Mouse (Mus musculus) liver, adult 10 weeks (tissue): Measurements from ENCODE around the gene Ppfia4. TPM values are rescaled to one million over a fixed set of nuclear protein-coding genes. Genes with fewer than 3 reads are reported as not detected.

Experiments
- polyA plus RNA-seq: library from polyadenylated mRNA; stranded (reverse); fragments of 350-450 nt; fragmentation: Illumina TruSeq; extraction: RNeasy Lipid Tissue Mini Kit (QIAGEN cat#74804); gene quantifications from one replicate; pipeline ENCODE4 v1.2.3, GENCODE M21; 2014; ENCODE audit warnings: low read depth, low replicate concordance

The Ppfia4 gene
- polyA plus RNA-seq, result not detected

DNA sequence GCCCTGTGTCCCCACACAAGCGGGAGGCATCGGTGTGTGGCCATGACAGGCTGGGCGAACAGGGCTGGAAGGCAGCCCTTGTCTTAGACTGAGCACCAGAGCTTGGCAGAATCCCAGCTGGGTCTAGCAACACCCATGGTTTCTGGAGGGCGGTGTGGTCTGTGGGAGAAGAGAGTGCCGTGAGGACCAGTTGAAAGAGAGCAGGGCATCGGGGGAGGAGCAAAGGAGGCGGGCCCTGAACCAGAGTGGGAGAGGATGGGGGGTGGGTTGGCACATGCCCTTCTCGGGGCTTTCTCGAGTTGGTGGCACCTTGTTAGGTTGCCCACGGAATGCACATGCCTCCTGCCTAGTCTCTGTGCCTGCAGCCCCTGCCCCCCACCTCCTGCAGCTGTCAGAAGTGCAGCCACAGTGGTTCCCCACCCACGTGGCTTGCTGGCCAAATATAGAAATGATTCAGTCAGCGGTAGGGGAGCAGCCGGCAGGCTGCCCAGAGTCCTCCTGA, at the start of gene Ppfia4:
Gene Ppfia4 (minus strand): TSS at position 159 of the 502 bp plus-strand sequence.

DNA sequence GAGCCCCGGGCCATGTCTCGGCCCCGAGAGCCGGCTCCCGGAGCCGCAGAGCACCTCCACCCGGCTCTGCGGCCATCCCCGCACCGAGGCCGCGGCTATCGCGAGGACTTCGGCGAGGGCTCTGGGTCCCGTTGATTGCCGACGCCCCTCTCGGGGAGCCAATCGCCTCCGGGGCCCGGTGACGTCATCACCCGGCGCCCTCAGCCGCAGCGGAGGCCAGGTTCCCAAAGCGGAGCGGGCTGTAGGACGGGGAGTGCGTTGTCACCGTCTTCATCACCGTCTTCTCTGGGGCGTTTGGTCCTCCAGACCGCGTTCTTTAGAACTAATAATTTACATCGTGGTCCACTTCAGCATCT, 29.1 kb upstream of the Ppfia4 start, which contains the start of gene Tmem183a:
Gene Tmem183a (minus strand): TSS at position 123 of the 356 bp plus-strand sequence.

DNA sequence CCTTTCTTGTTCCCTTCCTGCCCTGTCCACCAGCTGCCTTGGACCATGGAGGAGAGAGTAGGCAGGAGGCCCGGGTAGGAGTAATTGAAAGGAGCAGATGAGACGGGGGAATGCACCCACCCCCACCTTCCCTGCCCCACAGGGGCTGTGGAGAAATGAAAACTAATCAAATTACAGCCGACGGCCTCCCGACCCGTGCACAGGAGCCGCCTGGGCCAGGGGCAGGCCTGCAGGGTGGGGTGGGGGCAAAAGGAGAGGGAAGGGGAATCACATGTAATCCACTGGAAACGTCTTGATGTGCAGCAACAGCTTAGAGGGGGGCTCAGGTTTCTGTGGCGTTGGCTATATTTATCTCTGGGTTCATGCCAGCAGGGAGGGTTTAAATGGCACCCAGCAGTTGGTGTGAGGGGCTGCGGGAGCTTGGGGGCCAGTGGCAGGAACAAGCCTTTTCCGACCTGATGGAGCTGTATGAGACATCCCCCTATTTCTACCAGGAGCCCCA, 43.1 kb downstream of the Ppfia4 start, which contains the start of gene Myog:
Gene Myog (plus strand): TSS at position 392 of the 502 bp plus-strand sequence.

Other genes with a start within 250 kb of the Ppfia4 start
- not detected for gene Chit1, start 221.7 kb downstream of the Ppfia4 start, polyA plus RNA-seq
- 0.45 TPM for gene Chil1, start 150.8 kb downstream of the Ppfia4 start, polyA plus RNA-seq
- gene Mybph, start 139.5 kb downstream of the Ppfia4 start, polyA plus RNA-seq, result not detected
- gene Adora1, start 97.5 kb downstream of the Ppfia4 start, polyA plus RNA-seq, result 2.1 TPM
- gene Myog, start 42.9 kb downstream of the Ppfia4 start, polyA plus RNA-seq, result not detected
- gene Tmem183a, start 29.1 kb upstream of the Ppfia4 start, polyA plus RNA-seq, result 115 TPM
- gene 4933406M09Rik, start 53.0 kb upstream of the Ppfia4 start, polyA plus RNA-seq, result not detected
- 5.2 TPM for gene Cyb5r1, start 72.6 kb upstream of the Ppfia4 start, polyA plus RNA-seq
- gene Adipor1, start 82.5 kb upstream of the Ppfia4 start, polyA plus RNA-seq, result 31.7 TPM
- gene Klhl12, start 122.6 kb upstream of the Ppfia4 start, polyA plus RNA-seq, result 13.3 TPM
- 16.3 TPM for gene Rabif, start 161.7 kb upstream of the Ppfia4 start, polyA plus RNA-seq
- gene Mgat4e, start 216.8 kb upstream of the Ppfia4 start, polyA plus RNA-seq, result not detected
- 5.7 TPM for gene Kdm5b, start 227.2 kb upstream of the Ppfia4 start, polyA plus RNA-seq